In genomic region chr2:122065200-122065969, GRCm38 (mm10) we compare ENCODE assay signal across 9 mouse cellular contexts. TPM values are rescaled to one million over a fixed set of nuclear protein-coding genes. Genes with fewer than 3 reads are reported as not detected.
DNase-seq lines count a peak whose midpoint lies in the region; ATAC-seq and TF ChIP-seq lines count a peak whose summit lies in the region.
"Had no signal": no experiment of that assay in that cellular context is flagged by ENCODE, and none has a peak within 500 bp of the region (broad histone marks: within the 10 kb centered on the region; RNA-seq: fewer than 3 reads in every experiment).

No protein-coding gene starts in this region.

- TF ChIP-seq CTCF in midbrain, postnatal 0 days (IDR thresholded peaks at IDR 0.05): peak; percentile 57
- peak; percentile 56 for TF ChIP-seq CTCF in liver, embryonic 14.5 days (IDR thresholded peaks at IDR 0.05; ENCODE audit: low read depth)

- no peak overlapping the region for H3K27ac ChIP-seq in midbrain, postnatal 0 days (ENCODE audit: low read depth, low read length)
- no peak overlapping the region for H3K27ac ChIP-seq in midbrain, embryonic 13.5 days
- H3K27ac ChIP-seq in liver, embryonic 14.5 days: no peak overlapping the region
- no peak overlapping the region for H3K27ac ChIP-seq in kidney, embryonic 15.5 days
- H3K27ac ChIP-seq: hindbrain, embryonic 15.5 days had no signal

- peak; percentile 91 for DNase-seq in heart, adult 11 months
- DNase-seq in heart, adult 8-10 months (ENCODE audit: low spot score): no peak
- DNase-seq in midbrain, postnatal 0 days (ENCODE audit: low spot score): peak; percentile 66
- peak; percentile 36 to 44 for DNase-seq in adrenal gland, postnatal 36 days
- DNase-seq in liver, embryonic 14.5 days (ENCODE audit: low read depth in 3 of 3, low spot score in 3 of 3): no peak
- DNase-seq in thymus, postnatal 10 days (ENCODE audit: low spot score in 2 of 2): no peak

- H3K4me1 ChIP-seq in midbrain, postnatal 0 days (ENCODE audit: insufficient read depth, low read length): no peaks in the 10 kb centered on the region
- H3K4me1 ChIP-seq in midbrain, embryonic 13.5 days (replicated peaks): no peaks in the 10 kb centered on the region
- H3K4me1 ChIP-seq in liver, embryonic 14.5 days (replicated peaks; ENCODE audit: control insufficient read depth in 2 of 2, insufficient read depth in 2 of 2, low read length in 1 of 2): no peaks in the 10 kb centered on the region
- no peaks in the 10 kb centered on the region for H3K4me1 ChIP-seq in kidney, embryonic 15.5 days
- H3K4me1 ChIP-seq: hindbrain, embryonic 15.5 days had no signal

- H3K9me3 ChIP-seq in midbrain, postnatal 0 days (ENCODE audit: low read length): no peaks in the 10 kb centered on the region
- H3K9me3 ChIP-seq in midbrain, embryonic 13.5 days: no peaks in the 10 kb centered on the region
- no peaks in the 10 kb centered on the region for H3K9me3 ChIP-seq in liver, embryonic 14.5 days (ENCODE audit: control insufficient read depth, low read length)
- H3K9me3 ChIP-seq in kidney, embryonic 15.5 days (replicated peaks): no peaks in the 10 kb centered on the region
- H3K9me3 ChIP-seq: hindbrain, embryonic 15.5 days had no signal

- H3K4me2 ChIP-seq in midbrain, postnatal 0 days (ENCODE audit: low read depth, low read length, poor library complexity, severe bottlenecking): no peak overlapping the region
- no peak overlapping the region for H3K4me2 ChIP-seq in midbrain, embryonic 13.5 days (replicated peaks)
- H3K4me2 ChIP-seq in liver, embryonic 14.5 days (ENCODE audit: low read depth): no peak overlapping the region
- no peak overlapping the region for H3K4me2 ChIP-seq in kidney, embryonic 15.5 days
- H3K4me2 ChIP-seq: hindbrain, embryonic 15.5 days had no signal

- TF ChIP-seq EP300 in liver, embryonic 14.5 days (IDR thresholded peaks at IDR 0.05; ENCODE audit: low read depth): no peak

- no peak overlapping the region for H3K9ac ChIP-seq in midbrain, postnatal 0 days (replicated peaks; ENCODE audit: low read length, poor library complexity, severe bottlenecking)
- no peak overlapping the region for H3K9ac ChIP-seq in midbrain, embryonic 13.5 days (replicated peaks)
- no peak overlapping the region for H3K9ac ChIP-seq in liver, embryonic 14.5 days (replicated peaks)
- no peak overlapping the region for H3K9ac ChIP-seq in kidney, embryonic 15.5 days
- H3K9ac ChIP-seq: hindbrain, embryonic 15.5 days had no signal

- no peak overlapping the region for H3K4me3 ChIP-seq in midbrain, postnatal 0 days (ENCODE audit: low read depth, low read length)
- H3K4me3 ChIP-seq in midbrain, embryonic 13.5 days (replicated peaks): no peak overlapping the region
- no peak overlapping the region for H3K4me3 ChIP-seq in liver, embryonic 14.5 days (ENCODE audit: insufficient read depth in 1 of 2, low read depth in 2 of 2, low read length in 2 of 2)
- no peak overlapping the region for H3K4me3 ChIP-seq in kidney, embryonic 15.5 days (replicated peaks)
- H3K4me3 ChIP-seq: hindbrain, embryonic 15.5 days had no signal

- WGBS in midbrain, postnatal 0 days: 47% methylated on average over 14 of the region's 14 CpGs
- 52% methylated on average over 14 of the region's 14 CpGs for WGBS in midbrain, embryonic 13.5 days
- WGBS in liver, embryonic 14.5 days (ENCODE audit: insufficient replicate concordance): 38% methylated on average over 14 of the region's 14 CpGs
- 50% methylated on average over 14 of the region's 14 CpGs for WGBS in kidney, embryonic 15.5 days

- ATAC-seq in midbrain, postnatal 0 days (ENCODE audit: low FRiP score): 0 out of 2 replicates have a peak, but pooled peaks have one; percentile 23
- ATAC-seq in midbrain, embryonic 13.5 days: no peak
- ATAC-seq in liver, embryonic 14.5 days (ENCODE audit: insufficient read depth): no peak
- no peak for ATAC-seq in kidney, embryonic 15.5 days (replicated peaks; ENCODE audit: low FRiP score)

- H3K36me3 ChIP-seq in midbrain, postnatal 0 days (ENCODE audit: insufficient read depth, low read length): peaks cover 38% of the 10 kb centered on the region
- peaks cover 50% of the 10 kb centered on the region for H3K36me3 ChIP-seq in midbrain, embryonic 13.5 days
- no peaks in the 10 kb centered on the region; the same call in 1 of the 2 replicates for H3K36me3 ChIP-seq in liver, embryonic 14.5 days (replicated peaks; ENCODE audit: control insufficient read depth, insufficient read depth, low read depth)
- H3K36me3 ChIP-seq in kidney, embryonic 15.5 days: peaks cover 53% of the 10 kb centered on the region

- no peaks in the 10 kb centered on the region for H3K27me3 ChIP-seq in midbrain, postnatal 0 days (ENCODE audit: insufficient read depth, low read length)
- no peaks in the 10 kb centered on the region for H3K27me3 ChIP-seq in midbrain, embryonic 13.5 days
- no peaks in the 10 kb centered on the region for H3K27me3 ChIP-seq in liver, embryonic 14.5 days (ENCODE audit: control insufficient read depth, insufficient read depth, low read length)
- no peaks in the 10 kb centered on the region for H3K27me3 ChIP-seq in kidney, embryonic 15.5 days
- H3K27me3 ChIP-seq: hindbrain, embryonic 15.5 days had no signal

RNA-seq across cellular contexts. Expression of gene Eif3j1, which starts 37.0 kb away (rescaled TPM):
- total RNA-seq in heart, adult 8-10 months (2022): 10 to 100 TPM; 22.2 to 24.9 (median 23.2) TPM
- 13.5 and 24.2 TPM in 2 replicates for total RNA-seq in midbrain, postnatal 0 days (2014; rRNA removed)
- 11.1 and 12.3 TPM in 2 replicates for polyA plus RNA-seq in midbrain, postnatal 0 days (2015; fragmentation: Nextera tagmentation; extraction: Ambion mirVana)
- 10.2 and 11.4 TPM in 2 replicates for polyA plus RNA-seq in midbrain, embryonic 13.5 days (2015; fragmentation: Nextera tagmentation; extraction: Ambion mirVana)
- total RNA-seq in adrenal gland, postnatal 36 days (2021): 10 to 100 TPM; 20.6 to 22.3 TPM
- polyA plus RNA-seq in liver, embryonic 14.5 days (2012; rRNA removed): 9.3 and 13.7 TPM in 2 replicates
- 7.2 and 8.7 TPM in 2 replicates for polyA plus RNA-seq in liver, embryonic 14.5 days (2014; fragmentation: Nextera tagmentation; extraction: Ambion mirVana)
- 12.1 and 12.5 TPM in 2 replicates for polyA plus RNA-seq in kidney, embryonic 15.5 days (2015; fragmentation: Nextera tagmentation; extraction: Ambion mirVana)

RNA-seq across cellular contexts. Expression of gene Spg11, which starts 52.8 kb away (rescaled TPM):
- 10 to 100 TPM; 10.8 to 11.7 (median 11.6) TPM for total RNA-seq in heart, adult 8-10 months (2022)
- total RNA-seq in midbrain, postnatal 0 days (2014; rRNA removed): 20.1 and 25.3 TPM in 2 replicates
- 4.0 and 4.9 TPM in 2 replicates for polyA plus RNA-seq in midbrain, postnatal 0 days (2015; fragmentation: Nextera tagmentation; extraction: Ambion mirVana)
- polyA plus RNA-seq in midbrain, embryonic 13.5 days (2015; fragmentation: Nextera tagmentation; extraction: Ambion mirVana): 9.7 and 11.2 TPM in 2 replicates
- total RNA-seq in adrenal gland, postnatal 36 days (2021): 10 to 100 TPM; 18.4 to 20.5 TPM
- polyA plus RNA-seq in liver, embryonic 14.5 days (2012; rRNA removed): 2.4 and 2.5 TPM in 2 replicates
- 3.4 and 3.9 TPM in 2 replicates for polyA plus RNA-seq in liver, embryonic 14.5 days (2014; fragmentation: Nextera tagmentation; extraction: Ambion mirVana)
- 9.1 and 9.8 TPM in 2 replicates for polyA plus RNA-seq in kidney, embryonic 15.5 days (2015; fragmentation: Nextera tagmentation; extraction: Ambion mirVana)

Comparison
In these comparisons a context has a peak if more than half of its experiments do, and no peak if none do; other contexts are left out.
1. DNase-seq: peak in heart, adult 11 months (single experiment), midbrain, postnatal 0 days (single experiment) and adrenal gland, postnatal 36 days (2 of 2); none in heart, adult 8-10 months (single experiment), liver, embryonic 14.5 days (0 of 3) and thymus, postnatal 10 days (0 of 2).